Comparison of ENCODE assay signal across 38 mouse cellular contexts in the genomic region with DNA sequence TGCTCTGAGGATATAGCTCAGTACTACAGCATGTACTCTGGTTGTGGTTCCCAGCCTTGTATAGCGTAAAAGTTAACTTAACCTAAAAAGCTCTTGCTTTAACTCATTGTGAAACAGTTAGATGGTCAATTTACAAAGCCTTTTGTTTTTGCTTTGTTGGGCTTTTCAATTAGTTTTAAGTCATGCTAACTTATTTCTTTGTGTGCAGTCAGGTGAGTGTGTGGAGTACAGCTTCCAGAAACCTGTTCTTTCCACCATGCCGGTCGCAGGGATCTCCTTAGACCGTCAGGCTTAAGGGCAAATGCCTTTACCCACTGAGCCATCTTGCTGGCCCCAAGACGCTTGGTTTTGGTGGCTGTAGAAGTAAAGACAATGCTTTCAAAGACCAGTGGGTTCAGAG. TPM values are rescaled to one million over a fixed set of nuclear protein-coding genes. Genes with fewer than 3 reads are reported as not detected.
"Had no signal": no experiment of that assay in that cellular context is flagged by ENCODE, and none has a peak within 500 bp of the region (broad histone marks: within the 10 kb centered on the region; RNA-seq: fewer than 3 reads in every experiment).

No protein-coding gene starts in this region.

- H3K9ac ChIP-seq: heart, embryonic 12.5 days; hindbrain, embryonic 12.5 days; hindbrain, embryonic 14.5 days; intestine, embryonic 15.5 days; limb, embryonic 13.5 days; limb, embryonic 15.5 days; liver, embryonic 12.5 days; liver, embryonic 14.5 days had no signal

- H3K4me3 ChIP-seq: gastrocnemius, adult 2 months; heart, embryonic 12.5 days; hindbrain, embryonic 10.5 days; hindbrain, embryonic 12.5 days; intestine, embryonic 15.5 days; limb, embryonic 13.5 days; limb, embryonic 15.5 days; liver, embryonic 12.5 days had no signal

- H3K4me1 ChIP-seq: intestine, embryonic 15.5 days; limb, embryonic 15.5 days had no signal

- H3K27ac ChIP-seq: gastrocnemius, adult 2 months; hindbrain, embryonic 10.5 days; hindbrain, embryonic 12.5 days; hindbrain, embryonic 14.5 days; intestine, embryonic 15.5 days; limb, embryonic 13.5 days; limb, embryonic 15.5 days; liver, embryonic 12.5 days; liver, embryonic 14.5 days had no signal

- H3K9me3 ChIP-seq: heart, embryonic 12.5 days; hindbrain, embryonic 10.5 days; hindbrain, embryonic 12.5 days; intestine, embryonic 15.5 days; limb, embryonic 13.5 days; limb, embryonic 15.5 days; liver, embryonic 12.5 days had no signal

- H3K27me3 ChIP-seq: heart, embryonic 12.5 days; hindbrain, embryonic 12.5 days; intestine, embryonic 15.5 days; limb, embryonic 13.5 days; limb, embryonic 15.5 days; liver, embryonic 12.5 days had no signal

- DNase-seq: gastrocnemius, adult 2 months; gastrocnemius, postnatal 10 days; gastrocnemius, postnatal 25 days; heart, adult 18-20 months; kidney, adult 18-20 months; kidney, adult 8-10 months; layer of hippocampus, adult 9-11 months; layer of hippocampus, postnatal 36 days; left cerebral cortex, postnatal 4 days had no signal

RNA-seq across cellular contexts. Expression of a gene that starts 37.7 kb away (rescaled TPM):
- total RNA-seq: gastrocnemius, adult 2 months; gastrocnemius, postnatal 10 days; gastrocnemius, postnatal 25 days; heart, adult 18-20 months; heart, postnatal 10 days; heart, postnatal 25 days; heart, postnatal 4 days; layer of hippocampus, adult 8-10 months; layer of hippocampus, postnatal 14 days; layer of hippocampus, postnatal 36 days; left cerebral cortex, adult 18-20 months; left cerebral cortex, adult 8-10 months; left cerebral cortex, postnatal 10 days; left cerebral cortex, postnatal 25 days; left cerebral cortex, postnatal 4 days had no signal
- polyA plus RNA-seq: frontal cortex, adult 2 months; gonadal fat pad, adult 2 months; heart, embryonic 12.5 days; heart, embryonic 14.5 days; heart, embryonic 16.5 days; hindbrain, embryonic 10.5 days; hindbrain, embryonic 12.5 days; hindbrain, embryonic 14.5 days; hindbrain, embryonic 16.5 days; inflammation-experienced regulatory T-cells, adult 6 months; intestine, embryonic 15.5 days; intestine, postnatal 0 days; kidney, embryonic 14.5 days; kidney, embryonic 16.5 days; limb, embryonic 11.5 days; limb, embryonic 13.5 days; limb, embryonic 15.5 days; liver, embryonic 12.5 days; liver, embryonic 14.5 days; liver, embryonic 16.5 days had no signal
